Mouse (Mus musculus) A20 (cell line): ENCODE results near the gene Ccdc146.

ENCODE experiments used
- DNase-seq: peaks from one replicate; pipeline ENCODE4 v3.0.0-alpha.2; 2011; ENCODE audit warnings: low read depth, low spot score

The Ccdc146 gene

GRCm38 (mm10) chr5:21424614-21425602 lies at the start of gene Ccdc146, which contains the start of gene Fam185a:
TSS of gene Ccdc146 (minus strand) at chr5:21424677.
TSS of gene Fam185a (plus strand) at chr5:21424958.
- DNase-seq = peak; percentile 96

- no peak for DNase-seq
Measured at GRCm38 (mm10) chr5:21468100-21468499, 43.6 kb upstream of the Ccdc146 start.

GRCm38 (mm10) chr5:21467387-21467786 lies 42.9 kb upstream of the Ccdc146 start:
- no peak for DNase-seq

GRCm38 (mm10) chr5:21440833-21441530 lies 16.5 kb upstream of the Ccdc146 start:
- peak; percentile 55 for DNase-seq

- no peak for DNase-seq
Measured at GRCm38 (mm10) chr5:21439446-21440110, 15.1 kb upstream of the Ccdc146 start.

GRCm38 (mm10) chr5:21438428-21438827 lies 14.0 kb upstream of the Ccdc146 start:
- no peak for DNase-seq

GRCm38 (mm10) chr5:21436471-21436975 lies 12.0 kb upstream of the Ccdc146 start:
- DNase-seq = no peak

- DNase-seq = peak; percentile 22
Measured at GRCm38 (mm10) chr5:21434148-21434929, 9.9 kb upstream of the Ccdc146 start.

GRCm38 (mm10) chr5:21426666-21427065 lies 2.2 kb upstream of the Ccdc146 start:
- peak; percentile 73 for DNase-seq

GRCm38 (mm10) chr5:21420609-21421008 lies 3.9 kb downstream of the Ccdc146 start:
- peak; percentile 58 for DNase-seq

- DNase-seq = no peak
Measured at GRCm38 (mm10) chr5:21418613-21419012, 5.9 kb downstream of the Ccdc146 start.

GRCm38 (mm10) chr5:21414116-21414820 lies 10.2 kb downstream of the Ccdc146 start:
- no peak for DNase-seq

GRCm38 (mm10) chr5:21413322-21413721 lies 11.2 kb downstream of the Ccdc146 start:
- DNase-seq = no peak

GRCm38 (mm10) chr5:21412056-21412455 lies 12.4 kb downstream of the Ccdc146 start:
- DNase-seq = no peak

- DNase-seq = peak; percentile 88
Measured at GRCm38 (mm10) chr5:21411261-21411666, 13.2 kb downstream of the Ccdc146 start.

- DNase-seq = no peak
Measured at GRCm38 (mm10) chr5:21395205-21395840, 29.2 kb downstream of the Ccdc146 start.

GRCm38 (mm10) chr5:21394562-21394961 lies 29.9 kb downstream of the Ccdc146 start:
- DNase-seq = no peak

- DNase-seq = no peak
Measured at GRCm38 (mm10) chr5:21391616-21392384, 32.7 kb downstream of the Ccdc146 start.

GRCm38 (mm10) chr5:21388855-21389254 lies 35.6 kb downstream of the Ccdc146 start:
- no peak for DNase-seq
